Mouse (Mus musculus) cerebellum, adult 2 months (tissue): Measurements from ENCODE around the gene Slc16a10. TPM values are rescaled to one million over a fixed set of nuclear protein-coding genes. Genes with fewer than 3 reads are reported as not detected.
"Not testable (repeated sequence)": the region's sequence is repeated elsewhere in the genome, so short reads cannot be mapped to it uniquely, and the experiment has no call there.

ENCODE experiments used
- DNase-seq, 2 experiments: peaks; one replicate each; pipeline ENCODE4 v3.0.0; 2021
- H3K27ac ChIP-seq: fragments of 200-500 bp; 2 replicates; pipeline ENCODE4 v1.5.1; 2012; ENCODE audit warnings: low read length, control low read depth, inconsistent platforms; ENCODE audit not compliant: insufficient read depth
- H3K27me3 ChIP-seq: fragments of 200-500 bp; 2 replicates; pipeline ENCODE4 v1.6.1; 2012; ENCODE audit warnings: inconsistent platforms, mild to moderate bottlenecking, low read length, moderate library complexity; ENCODE audit not compliant: control insufficient read depth, insufficient read depth
- H3K4me1 ChIP-seq: fragments of 200-500 bp; 2 replicates; pipeline ENCODE4 v1.6.1; 2011; ENCODE audit warnings: low read length; ENCODE audit not compliant: control insufficient read depth, insufficient read depth
- H3K4me3 ChIP-seq: fragments of 200-500 bp; replicated peaks from 2 replicates; pipeline ENCODE3; 2011; ENCODE audit warnings: mild to moderate bottlenecking, low read depth, low read length, control low read depth; ENCODE audit not compliant: insufficient read depth
- CTCF ChIP-seq: fragments of 200-500 bp; IDR thresholded peaks from 2 replicates; pipeline ENCODE4 v1.5.1; 2011; ENCODE audit warnings: low read depth, mild to moderate bottlenecking, control low read depth, low read length, moderate library complexity, borderline replicate concordance; ENCODE audit not compliant: insufficient read depth
- POLR2A ChIP-seq: fragments of 200-500 bp; IDR thresholded peaks from 2 replicates; pipeline ENCODE4 v1.6.1; 2011; ENCODE audit warnings: low read length, control low read depth, borderline replicate concordance; ENCODE audit not compliant: insufficient read depth
- WGBS: fragments of 180-500 bp; shearing (Covaris S2); methylation state at CpG from one replicate; pipeline ENCODE4 v1.1.7; 2018; 5-methylcytosine and 5-hydroxymethylcytosine counted together
- polyA plus RNA-seq: library from polyadenylated mRNA; depleted of rRNA; stranded (reverse); fragments of >200 nt; gene quantifications from 2 replicates; pipeline ENCODE4 v1.2.3, GENCODE M21; 2012

Gene Slc16a10
- polyA plus RNA-seq, 1 experiment, result 3.6 TPM

DNA sequence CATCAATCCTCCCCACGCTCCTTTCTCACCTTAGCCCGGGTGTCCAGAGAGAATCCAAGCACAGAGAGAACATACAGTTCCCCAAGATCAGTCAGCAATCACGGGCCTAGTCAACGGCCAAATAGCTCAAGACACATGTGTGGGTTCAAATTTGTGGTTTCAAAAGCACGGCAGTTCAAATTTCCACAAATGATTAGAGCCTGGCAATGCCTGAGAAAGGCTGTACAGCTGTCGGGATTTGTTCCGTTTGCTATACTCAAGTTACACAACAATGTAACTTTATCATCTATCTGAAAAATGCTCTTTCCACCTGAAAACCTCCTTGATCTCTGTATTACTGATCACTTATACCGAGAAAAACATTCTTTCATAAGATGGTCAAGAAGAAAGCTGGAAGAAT lies 116.5 kb downstream of the Slc16a10 start:
- 55% methylated on average over 8 of the region's 8 CpGs for WGBS
- H3K27me3 ChIP-seq, result no peaks in the 10 kb centered on the region
- peaks cover 3% of the 10 kb centered on the region; the same call in 1 of the 2 replicates for H3K4me1 ChIP-seq
- DNase-seq, result no peak
- no peak overlapping the region for H3K27ac ChIP-seq
- H3K4me3 ChIP-seq, result peak overlapping the region; percentile 80
- TF ChIP-seq CTCF, result no peak
- no peak for TF ChIP-seq POLR2A

DNA sequence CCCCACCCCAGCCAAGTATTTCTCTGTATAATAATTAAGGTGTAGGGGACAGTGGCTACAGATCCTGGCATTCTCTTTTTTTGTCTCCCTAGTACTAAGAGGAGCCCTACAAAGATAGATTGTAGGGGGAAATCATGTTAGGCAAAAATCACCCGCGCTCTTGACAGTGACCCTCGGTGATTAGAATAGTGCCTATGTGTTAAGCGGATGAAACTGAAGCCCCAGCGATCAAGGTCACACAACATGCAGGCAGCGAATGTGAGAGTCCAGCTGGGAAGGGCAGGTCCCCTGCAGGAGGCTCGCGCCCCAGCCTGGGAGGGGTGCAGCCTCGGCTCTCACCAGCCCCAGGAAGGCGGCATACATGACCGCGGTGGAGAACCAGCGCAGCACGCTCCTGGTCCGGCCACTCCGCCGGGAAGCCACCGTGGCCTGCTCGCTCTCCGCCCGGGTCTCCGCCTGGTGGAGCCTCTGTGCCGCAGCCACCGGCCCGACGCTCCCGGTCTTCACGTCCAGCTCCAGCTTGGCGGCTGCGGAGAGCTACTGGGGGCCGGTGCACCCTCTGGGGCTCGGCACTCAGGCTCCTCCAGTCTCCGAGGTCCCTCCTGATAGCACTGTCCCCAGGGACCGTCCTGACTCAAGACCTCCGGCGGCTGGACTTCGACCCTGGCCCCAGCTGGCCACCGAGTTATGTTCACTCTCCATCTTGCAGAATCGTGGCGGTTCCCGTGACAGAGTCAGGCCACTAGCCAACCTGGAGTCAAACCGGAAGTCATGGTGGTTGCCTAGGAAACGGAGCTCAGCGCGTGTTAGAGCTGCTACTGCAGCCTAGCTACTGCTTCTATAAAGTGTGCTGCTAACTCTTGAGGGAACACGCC lies 117.3 kb downstream of the Slc16a10 start, which contains the start of gene Mfsd4b1:
TSS of gene Mfsd4b1 (minus strand) at position 715 of the 875 bp plus-strand sequence.
- TF ChIP-seq CTCF, result peak; percentile 17; the same call in 1 of the 2 replicates
- peak; percentile 65; the same call in 1 of the 2 replicates for TF ChIP-seq POLR2A
- peak within 1 kb of the TSS; percentile 60 for H3K27ac ChIP-seq
- peak within 1 kb of the TSS; percentile 80 for H3K4me3 ChIP-seq
- DNase-seq, result peak; percentile 90 to 92
- H3K27me3 ChIP-seq, result no peaks in the 10 kb centered on the region
- peaks cover 3% of the 10 kb centered on the region; the same call in 1 of the 2 replicates for H3K4me1 ChIP-seq
- 1% methylated on average over 46 of the region's 46 CpGs for WGBS

DNA sequence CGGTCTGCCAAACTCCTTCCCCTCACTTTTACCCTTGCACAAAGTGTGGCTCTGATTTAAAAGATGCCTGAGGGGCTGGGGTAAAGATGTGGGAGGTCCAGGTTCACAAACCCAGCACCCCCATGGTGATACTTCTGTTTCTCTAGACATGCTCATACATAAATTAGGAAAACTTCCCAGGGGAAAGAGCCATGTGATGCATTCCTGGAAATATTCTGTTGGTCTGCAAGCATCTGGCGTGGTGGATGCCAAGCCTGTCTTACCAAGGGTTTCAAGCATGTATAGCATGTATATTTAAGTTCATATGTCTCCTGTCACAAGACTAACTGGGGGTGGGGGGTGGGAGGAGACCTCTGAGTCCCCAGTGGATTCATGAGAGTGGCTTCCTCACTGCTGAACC lies 121.7 kb downstream of the Slc16a10 start:
- Histone ChIP-seq H3K4me1 (peaks cover 1% of the 10 kb centered on the region; the same call in 1 of the 2 replicates), H3K4me3 (no peak overlapping the region), H3K27ac (no peak overlapping the region), H3K27me3 (no peaks in the 10 kb centered on the region)
- DNase-seq, result no peak
- 39% methylated on average over 2 of the region's 2 CpGs for WGBS
- TF ChIP-seq POLR2A (no peak), CTCF (no peak)

DNA sequence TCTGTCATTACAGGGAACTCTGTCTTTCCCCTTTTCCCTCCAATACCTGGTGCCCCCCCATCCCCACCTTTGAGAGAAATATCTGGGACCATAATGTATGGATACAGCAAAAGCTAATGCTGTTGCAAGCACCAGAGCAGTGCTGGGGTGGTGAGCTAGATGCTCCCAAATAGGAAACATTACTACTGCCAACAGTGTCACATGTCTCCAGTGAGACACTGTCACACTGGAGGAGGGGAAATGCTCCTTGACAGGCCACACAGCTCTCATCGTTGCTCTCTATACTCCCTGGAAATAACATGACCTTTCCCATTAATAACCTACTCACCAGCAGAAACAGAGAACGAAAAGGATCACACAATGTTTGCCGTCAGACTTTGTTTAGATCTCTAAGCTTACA lies 122.6 kb downstream of the Slc16a10 start:
- 49% methylated on average over 3 of the region's 3 CpGs for WGBS

DNA sequence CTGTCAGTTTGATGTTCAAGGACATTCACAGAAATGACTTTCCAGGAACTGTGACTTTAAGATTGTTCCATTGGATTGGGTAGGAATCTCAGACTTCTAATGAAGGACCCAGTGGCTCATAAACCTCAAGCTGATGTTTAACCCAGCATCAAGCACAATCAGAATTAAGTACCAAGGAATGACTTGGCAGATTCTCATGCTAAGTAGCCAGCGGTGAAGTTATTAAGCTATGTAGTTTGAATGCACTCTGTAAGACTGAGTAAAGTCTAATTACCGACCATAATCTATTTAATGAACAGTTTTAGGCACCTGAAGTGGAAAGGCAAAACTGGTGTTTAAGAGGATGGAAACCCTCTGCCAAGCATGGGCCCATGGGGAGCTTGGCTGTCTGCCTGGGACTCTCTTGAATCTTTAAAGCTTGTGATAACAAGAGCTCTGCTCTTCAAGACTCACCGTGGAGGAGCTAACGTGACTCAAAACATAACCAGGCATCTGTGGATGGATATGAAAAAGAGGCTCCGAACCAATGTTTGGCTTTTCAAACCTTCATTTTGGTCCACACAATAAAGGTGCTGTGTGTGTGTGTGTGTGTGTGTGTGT lies 123.7 kb downstream of the Slc16a10 start:
- Histone ChIP-seq H3K27me3 (no peaks in the 10 kb centered on the region), H3K4me1 (no peaks in the 10 kb centered on the region), H3K4me3 (no peak overlapping the region), H3K27ac (no peak overlapping the region)
- WGBS, result 41% methylated on average over 5 of the region's 5 CpGs
- DNase-seq, result no peak
- TF ChIP-seq POLR2A (no peak), CTCF (no peak)

More for the DNA sequence above, 122.6 kb downstream of the Slc16a10 start:
- Histone ChIP-seq H3K4me3 (no peak overlapping the region), H3K27ac (no peak overlapping the region), H3K27me3 (no peaks in the 10 kb centered on the region), H3K4me1 (no peaks in the 10 kb centered on the region)
- no peak for DNase-seq
- TF ChIP-seq POLR2A (no peak), CTCF (no peak)

DNA sequence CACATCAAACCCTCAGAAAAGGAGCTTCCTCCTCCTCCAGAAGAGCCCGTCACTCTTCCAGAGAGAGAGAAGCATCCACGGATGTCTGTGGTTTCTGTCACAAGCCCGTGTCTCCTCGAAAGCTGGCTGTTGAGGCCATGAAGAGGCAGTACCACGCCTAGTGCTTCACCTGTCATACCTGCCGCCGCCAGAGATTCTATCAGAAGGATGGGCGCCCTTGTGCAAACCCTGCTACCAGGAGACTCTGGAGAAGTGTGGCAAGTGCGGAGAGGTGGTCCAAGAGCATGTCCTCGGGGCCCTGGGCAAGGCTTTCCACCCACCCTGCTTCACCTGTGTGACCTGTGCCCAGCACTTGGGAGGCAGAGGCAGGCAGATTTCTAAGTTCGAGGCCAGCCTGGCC lies 132.5 kb downstream of the Slc16a10 start:
- DNase-seq, result no peak
- Histone ChIP-seq H3K4me3 (no peak overlapping the region), H3K27ac (no peak overlapping the region), H3K27me3 (no peaks in the 10 kb centered on the region), H3K4me1 (no peaks in the 10 kb centered on the region)
- TF ChIP-seq CTCF, result no peak
- no peak for TF ChIP-seq POLR2A
- 89% methylated on average over 11 of the region's 11 CpGs for WGBS

DNA sequence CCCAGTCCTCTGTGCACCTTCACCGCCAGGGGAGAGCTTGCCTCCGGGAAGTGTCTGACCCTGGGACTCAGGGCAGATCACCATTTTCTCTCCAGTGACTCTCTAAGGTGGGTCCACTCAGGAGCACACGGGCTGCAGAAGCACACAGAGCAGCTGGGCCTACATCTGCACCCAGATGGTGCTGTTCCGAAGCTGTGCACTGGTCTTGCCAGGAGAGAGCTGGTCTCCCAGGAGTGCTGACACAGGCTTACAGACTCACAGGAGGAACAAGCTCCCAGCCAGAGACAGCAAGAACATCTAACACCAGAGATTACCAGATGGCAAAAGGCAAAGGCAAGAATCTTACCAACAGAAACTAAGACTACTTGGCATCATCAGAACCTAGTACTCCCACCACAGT lies 133.2 kb downstream of the Slc16a10 start:
- H3K4me1 ChIP-seq, H3K4me3 ChIP-seq, DNase-seq, H3K27ac ChIP-seq, H3K27me3 ChIP-seq: not testable (repeated sequence)
- WGBS, result 71% methylated on average over 4 of the region's 4 CpGs

DNA sequence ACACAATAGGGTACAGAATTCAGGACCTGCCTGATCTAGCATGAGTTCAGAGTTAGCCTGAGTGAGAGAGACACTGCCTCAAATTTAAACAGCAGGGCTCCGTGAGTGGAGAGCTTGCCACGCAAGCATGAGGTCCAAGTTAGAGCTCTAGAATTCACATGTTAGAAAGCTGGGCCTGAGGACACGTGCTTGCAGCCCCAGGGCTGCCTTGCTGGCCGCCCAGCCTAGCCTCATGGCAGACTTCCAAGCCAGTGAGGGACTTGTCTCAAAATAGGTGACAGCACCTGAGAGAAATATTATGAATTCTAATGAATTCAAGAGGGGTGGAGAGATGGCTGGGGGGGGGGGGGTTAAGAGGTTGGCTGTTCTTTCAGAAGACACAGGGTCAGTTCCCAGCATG lies 134.1 kb downstream of the Slc16a10 start:
- no peak overlapping the region for H3K27ac ChIP-seq
- DNase-seq, result no peak
- H3K4me3 ChIP-seq, result no peak overlapping the region
- no peaks in the 10 kb centered on the region for H3K27me3 ChIP-seq
- no peaks in the 10 kb centered on the region for H3K4me1 ChIP-seq
- no peak for TF ChIP-seq POLR2A
- TF ChIP-seq CTCF, result no peak
- 66% methylated on average over 4 of the region's 4 CpGs for WGBS
